Mouse (Mus musculus): ENCODE results near the gene Fbxo48. TPM values are rescaled to one million over a fixed set of nuclear protein-coding genes. Genes with fewer than 3 reads are reported as not detected.

Gene Fbxo48
- 1.2 and 1.6 TPM in 2 replicates for polyA plus RNA-seq (2015; fragmentation: Nextera tagmentation; extraction: Ambion mirVana)

DNA sequence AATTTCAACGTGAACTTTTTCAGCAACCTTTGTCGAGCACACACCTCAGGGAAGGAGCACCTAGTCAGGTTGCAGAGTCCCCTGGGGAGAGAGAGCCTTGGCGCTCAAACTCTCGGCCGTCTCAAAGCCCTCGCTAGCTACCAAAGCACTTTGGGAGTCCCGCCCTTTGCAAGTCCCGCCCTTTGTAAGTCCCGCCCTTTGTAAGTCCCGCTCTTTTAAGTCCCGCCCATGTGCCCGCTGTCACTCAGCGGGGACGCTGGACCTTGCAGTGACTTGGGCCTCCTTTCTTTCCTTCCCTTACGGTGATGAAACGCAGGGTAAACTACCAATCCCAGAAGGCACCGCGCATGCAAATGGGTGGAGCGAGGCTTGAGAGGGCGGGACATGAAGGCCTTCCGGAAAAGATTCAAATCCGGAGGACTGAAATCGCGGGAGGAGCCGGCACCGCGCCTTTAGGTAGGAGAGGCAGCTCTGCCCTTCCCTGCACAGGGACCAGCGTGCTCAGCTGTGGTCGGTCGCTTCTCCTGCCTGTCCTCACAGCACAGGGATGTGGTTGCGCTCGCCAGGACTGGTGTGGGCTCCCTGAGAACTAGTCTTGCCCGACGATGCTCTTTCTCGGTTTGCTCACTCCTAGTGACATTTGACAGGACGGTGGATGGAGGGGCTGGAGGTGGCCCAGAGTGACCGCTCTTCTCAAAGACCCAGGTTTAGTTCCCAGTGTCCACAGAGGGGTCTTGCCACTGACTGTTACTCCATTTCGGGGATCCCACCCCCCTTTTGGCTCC, at the start of gene Fbxo48:
TSS of gene Fbxo48 (plus strand) at position 400 of the 785 bp plus-strand sequence.
- H3K27ac ChIP-seq (ENCODE audit: low read length) = peak within 1 kb of the TSS; percentile 77
- under 1% methylated on average over 38 of the region's 38 CpGs for WGBS
- ATAC-seq (ENCODE audit: insufficient read depth, low FRiP score) = peak; percentile 100

DNA sequence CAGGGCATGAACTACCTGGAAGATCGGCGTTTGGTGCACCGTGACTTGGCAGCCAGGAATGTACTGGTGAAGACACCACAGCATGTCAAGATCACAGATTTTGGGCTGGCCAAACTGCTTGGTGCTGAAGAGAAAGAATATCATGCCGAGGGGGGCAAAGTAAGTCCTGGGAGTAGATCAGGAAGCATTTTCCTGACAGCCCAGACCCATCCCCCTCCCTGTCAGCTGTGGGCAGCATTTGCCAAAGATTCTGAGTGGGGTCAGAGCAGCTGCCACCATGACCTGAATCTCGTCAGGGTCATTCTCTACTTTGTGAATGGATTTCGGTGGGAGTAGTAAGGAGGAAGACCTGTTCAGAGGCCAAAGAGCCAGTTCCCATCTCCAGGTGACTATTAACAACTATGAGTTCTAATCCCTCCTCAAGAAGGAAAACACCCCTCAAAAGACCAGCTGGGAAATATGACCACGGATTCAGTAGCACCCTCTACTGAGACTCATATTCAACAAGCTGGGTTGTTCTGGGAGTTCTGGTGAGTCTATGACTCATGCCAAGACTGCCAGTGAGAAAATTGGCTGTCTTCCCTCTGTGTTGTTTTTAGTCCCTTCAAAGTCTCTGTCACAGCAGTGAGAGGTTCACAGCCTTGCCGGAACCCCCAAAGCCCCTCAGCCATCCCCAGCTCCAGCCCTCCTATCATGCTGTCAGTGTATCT, 46.7 kb upstream of the Fbxo48 start:
- H3K9ac ChIP-seq (ENCODE audit: low read length) = no peak overlapping the region
- ATAC-seq (ENCODE audit: insufficient read depth, low FRiP score) = no peak
- no peak overlapping the region for H3K27ac ChIP-seq (ENCODE audit: low read length)
- H3K4me1 ChIP-seq (ENCODE audit: control insufficient read depth, insufficient read depth, low read length) = no peaks in the 10 kb centered on the region
- no peaks in the 10 kb centered on the region for H3K27me3 ChIP-seq (ENCODE audit: control insufficient read depth, insufficient read depth, low read length)
- WGBS = 75% methylated on average over 8 of the region's 8 CpGs
- H3K9me3 ChIP-seq (replicated peaks; ENCODE audit: control insufficient read depth, low read length) = no peaks in the 10 kb centered on the region
- H3K36me3 ChIP-seq (ENCODE audit: control insufficient read depth, insufficient read depth, low read length) = peaks cover 15% of the 10 kb centered on the region
- no peak overlapping the region for H3K4me3 ChIP-seq (replicated peaks; ENCODE audit: low read length)
- H3K4me2 ChIP-seq (ENCODE audit: low read depth, low read length) = no peak overlapping the region

More for the DNA sequence above, at the start of gene Fbxo48:
- no peaks in the 10 kb centered on the region for H3K27me3 ChIP-seq (ENCODE audit: control insufficient read depth, insufficient read depth, low read length)
- H3K36me3 ChIP-seq (ENCODE audit: control insufficient read depth, insufficient read depth, low read length) = no peaks in the 10 kb centered on the region
- no peaks in the 10 kb centered on the region for H3K9me3 ChIP-seq (replicated peaks; ENCODE audit: control insufficient read depth, low read length)
- H3K4me3 ChIP-seq (replicated peaks; ENCODE audit: low read length) = peak within 1 kb of the TSS; percentile 85
- peak within 1 kb of the TSS; percentile 90 for H3K4me2 ChIP-seq (ENCODE audit: low read depth, low read length)
- peaks cover 15% of the 10 kb centered on the region; the same call in 1 of the 2 replicates for H3K4me1 ChIP-seq (ENCODE audit: control insufficient read depth, insufficient read depth, low read length)
- peak within 1 kb of the TSS; percentile 84 for H3K9ac ChIP-seq (ENCODE audit: low read length)

DNA sequence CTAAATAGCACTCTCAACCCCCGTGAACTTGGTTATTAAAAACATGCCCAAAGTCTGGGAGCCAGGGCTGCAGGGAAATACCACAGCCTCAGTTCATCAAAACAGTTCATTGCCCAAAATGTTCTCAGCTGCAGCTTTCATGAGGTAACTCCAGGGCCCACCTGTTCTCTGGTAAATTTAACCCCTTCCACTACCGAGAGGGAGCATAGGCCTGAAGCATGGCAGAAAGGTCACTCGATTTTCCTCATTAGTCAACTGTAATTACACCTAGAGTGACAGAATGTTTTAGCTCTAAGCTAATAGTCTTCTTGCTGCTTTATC, 46.2 kb upstream of the Fbxo48 start:
- WGBS = 46% methylated on average over 3 of the region's 3 CpGs
- Histone ChIP-seq H3K4me2 (ENCODE audit: low read depth, low read length) (no peak overlapping the region), H3K4me1 (ENCODE audit: control insufficient read depth, insufficient read depth, low read length) (no peaks in the 10 kb centered on the region), H3K36me3 (ENCODE audit: control insufficient read depth, insufficient read depth, low read length) (peaks cover 15% of the 10 kb centered on the region), H3K27ac (ENCODE audit: low read length) (no peak overlapping the region), H3K4me3 (replicated peaks; ENCODE audit: low read length) (no peak overlapping the region), H3K27me3 (ENCODE audit: control insufficient read depth, insufficient read depth, low read length) (no peaks in the 10 kb centered on the region), H3K9me3 (replicated peaks; ENCODE audit: control insufficient read depth, low read length) (no peaks in the 10 kb centered on the region), H3K9ac (ENCODE audit: low read length) (no peak overlapping the region)
- no peak for ATAC-seq (ENCODE audit: insufficient read depth, low FRiP score)

DNA sequence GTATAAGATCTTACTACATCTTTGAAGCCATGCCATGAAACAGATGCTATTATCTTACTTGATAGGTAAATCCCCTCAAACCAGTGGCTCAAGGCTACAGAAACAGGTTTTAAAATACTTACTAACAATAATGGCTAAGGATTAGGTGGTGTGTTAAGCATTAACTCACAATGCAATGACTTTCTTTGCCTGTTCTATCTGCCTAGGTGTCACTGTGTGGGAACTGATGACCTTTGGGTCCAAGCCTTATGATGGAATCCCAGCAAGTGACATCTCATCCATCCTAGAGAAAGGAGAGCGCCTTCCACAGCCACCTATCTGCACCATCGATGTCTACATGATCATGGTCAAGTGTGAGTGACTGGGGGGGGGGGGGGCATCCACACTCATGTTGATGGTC, 44.6 kb upstream of the Fbxo48 start:
- WGBS = 94% methylated on average over 2 of the region's 2 CpGs

DNA sequence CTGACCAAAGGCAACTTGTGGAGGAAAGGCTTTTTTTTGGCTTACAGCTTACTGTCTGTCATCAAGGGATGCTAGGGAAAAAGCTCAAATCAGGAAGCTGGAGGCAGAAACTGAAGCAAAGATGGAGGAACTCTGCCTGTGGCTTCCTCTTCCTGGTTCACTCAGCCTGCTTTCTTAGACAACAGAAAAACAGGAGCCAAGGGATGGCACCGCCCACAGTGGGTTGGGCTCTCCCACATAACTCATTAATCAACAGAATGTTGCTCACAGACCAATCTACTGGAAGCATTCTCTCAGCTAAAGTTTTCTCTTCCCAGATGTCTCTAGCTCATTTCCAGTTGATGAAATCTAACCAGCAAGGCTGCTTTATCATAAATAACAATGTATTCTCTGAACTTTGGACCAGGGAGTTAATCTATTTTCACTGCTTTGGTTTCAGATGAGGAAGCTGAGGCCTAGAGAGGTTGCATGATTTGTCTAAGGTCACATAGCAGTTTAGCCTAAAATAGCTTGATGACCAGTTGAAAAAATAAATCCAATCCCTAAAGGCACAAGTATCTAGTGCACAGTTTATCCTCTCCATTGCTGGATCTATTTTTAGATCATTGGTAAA, 43.6 kb upstream of the Fbxo48 start:
- no peak overlapping the region for H3K9ac ChIP-seq (ENCODE audit: low read length)
- 91% methylated on average over 1 of the region's 1 CpGs for WGBS
- no peak for ATAC-seq (ENCODE audit: insufficient read depth, low FRiP score)
- H3K4me1 ChIP-seq (ENCODE audit: control insufficient read depth, insufficient read depth, low read length) = no peaks in the 10 kb centered on the region
- H3K27ac ChIP-seq (ENCODE audit: low read length) = no peak overlapping the region
- peaks cover 33% of the 10 kb centered on the region for H3K36me3 ChIP-seq (ENCODE audit: control insufficient read depth, insufficient read depth, low read length)
- no peak overlapping the region for H3K4me3 ChIP-seq (replicated peaks; ENCODE audit: low read length)
- H3K27me3 ChIP-seq (ENCODE audit: control insufficient read depth, insufficient read depth, low read length) = no peaks in the 10 kb centered on the region
- H3K4me2 ChIP-seq (ENCODE audit: low read depth, low read length) = no peak overlapping the region
- H3K9me3 ChIP-seq (replicated peaks; ENCODE audit: control insufficient read depth, low read length) = no peaks in the 10 kb centered on the region

More for the DNA sequence above, 44.6 kb upstream of the Fbxo48 start:
- no peak overlapping the region for H3K4me2 ChIP-seq (ENCODE audit: low read depth, low read length)
- H3K9ac ChIP-seq (ENCODE audit: low read length) = no peak overlapping the region
- H3K36me3 ChIP-seq (ENCODE audit: control insufficient read depth, insufficient read depth, low read length) = peaks cover 28% of the 10 kb centered on the region
- H3K27ac ChIP-seq (ENCODE audit: low read length) = no peak overlapping the region
- H3K27me3 ChIP-seq (ENCODE audit: control insufficient read depth, insufficient read depth, low read length) = no peaks in the 10 kb centered on the region
- H3K9me3 ChIP-seq (replicated peaks; ENCODE audit: control insufficient read depth, low read length) = no peaks in the 10 kb centered on the region
- no peaks in the 10 kb centered on the region for H3K4me1 ChIP-seq (ENCODE audit: control insufficient read depth, insufficient read depth, low read length)
- H3K4me3 ChIP-seq (replicated peaks; ENCODE audit: low read length) = no peak overlapping the region
- ATAC-seq (ENCODE audit: insufficient read depth, low FRiP score) = no peak

DNA sequence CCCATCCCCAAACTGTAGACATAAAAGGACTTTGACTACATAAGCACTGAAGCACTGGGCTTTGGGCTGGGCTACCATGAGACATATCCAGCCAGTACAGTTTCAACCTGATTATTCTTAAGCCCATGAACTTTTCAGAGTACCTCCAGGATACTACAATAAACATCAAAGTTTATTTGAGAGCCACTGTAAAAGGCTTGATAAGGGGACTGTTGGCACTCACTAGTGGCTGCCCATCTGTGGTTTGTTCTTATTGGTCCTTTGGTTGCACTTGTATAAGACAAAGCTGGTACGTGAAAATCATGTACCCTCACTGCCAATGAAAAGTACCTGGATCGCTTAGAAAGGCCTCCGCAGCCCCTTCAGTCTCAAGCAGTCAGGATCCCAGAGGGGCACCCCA, 36.4 kb upstream of the Fbxo48 start:
- peaks cover 3% of the 10 kb centered on the region; the same call in 1 of the 2 replicates for H3K4me1 ChIP-seq (ENCODE audit: control insufficient read depth, insufficient read depth, low read length)
- no peak overlapping the region for H3K4me2 ChIP-seq (ENCODE audit: low read depth, low read length)
- no peak overlapping the region for H3K4me3 ChIP-seq (replicated peaks; ENCODE audit: low read length)
- no peak overlapping the region for H3K27ac ChIP-seq (ENCODE audit: low read length)
- no peaks in the 10 kb centered on the region for H3K9me3 ChIP-seq (replicated peaks; ENCODE audit: control insufficient read depth, low read length)
- no peak for ATAC-seq (ENCODE audit: insufficient read depth, low FRiP score)
- no peaks in the 10 kb centered on the region for H3K27me3 ChIP-seq (ENCODE audit: control insufficient read depth, insufficient read depth, low read length)
- no peak overlapping the region for H3K9ac ChIP-seq (ENCODE audit: low read length)
- 73% methylated on average over 3 of the region's 3 CpGs for WGBS
- H3K36me3 ChIP-seq (ENCODE audit: control insufficient read depth, insufficient read depth, low read length) = peaks cover 18% of the 10 kb centered on the region; the same call in 1 of the 2 replicates

DNA sequence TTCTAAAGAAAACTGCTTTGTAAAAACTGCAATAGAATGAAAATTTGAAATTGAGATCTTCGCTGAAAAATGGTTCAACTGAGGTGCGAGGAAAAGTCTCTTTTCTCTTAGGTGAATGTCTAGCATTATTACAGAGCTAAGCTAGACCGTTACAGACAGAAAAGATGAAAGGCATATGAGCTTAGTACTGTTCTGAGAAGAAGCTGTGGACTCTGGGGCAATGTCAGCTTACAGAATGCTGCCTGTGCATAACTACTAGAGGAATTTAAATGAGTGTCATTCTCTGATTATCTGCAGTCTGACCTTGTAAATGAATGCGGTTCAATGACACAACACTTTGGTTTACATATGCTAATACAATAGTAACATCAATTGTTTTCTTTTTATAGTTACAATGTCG, 35.3 kb upstream of the Fbxo48 start:
- ATAC-seq (ENCODE audit: insufficient read depth, low FRiP score) = no peak
- Histone ChIP-seq H3K9ac (ENCODE audit: low read length) (no peak overlapping the region), H3K4me2 (ENCODE audit: low read depth, low read length) (no peak overlapping the region), H3K36me3 (ENCODE audit: control insufficient read depth, insufficient read depth, low read length) (peaks cover 11% of the 10 kb centered on the region; the same call in 1 of the 2 replicates), H3K9me3 (replicated peaks; ENCODE audit: control insufficient read depth, low read length) (no peaks in the 10 kb centered on the region), H3K27ac (ENCODE audit: low read length) (no peak overlapping the region), H3K27me3 (ENCODE audit: control insufficient read depth, insufficient read depth, low read length) (no peaks in the 10 kb centered on the region), H3K4me1 (ENCODE audit: control insufficient read depth, insufficient read depth, low read length) (peaks cover 3% of the 10 kb centered on the region; the same call in 1 of the 2 replicates), H3K4me3 (replicated peaks; ENCODE audit: low read length) (no peak overlapping the region)
- 74% methylated on average over 5 of the region's 5 CpGs for WGBS

DNA sequence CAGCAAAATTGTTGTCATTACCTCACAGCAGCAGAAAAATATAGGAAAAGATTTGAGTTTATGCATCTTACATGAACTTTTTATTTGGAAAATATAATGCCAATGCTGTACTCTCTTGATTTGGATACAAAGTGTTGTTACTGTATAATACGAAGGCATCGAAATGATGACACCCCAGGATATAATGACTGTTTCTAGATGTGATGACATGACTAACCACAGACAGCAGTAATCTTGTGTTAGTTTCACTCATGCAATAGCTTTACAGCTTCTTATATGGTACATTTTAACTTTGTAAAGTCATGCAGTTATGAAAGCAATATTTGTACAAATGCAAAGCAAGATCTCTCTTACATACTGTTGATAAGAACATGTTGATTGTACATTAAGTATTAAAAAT, 33.7 kb upstream of the Fbxo48 start:
- Histone ChIP-seq H3K4me1 (ENCODE audit: control insufficient read depth, insufficient read depth, low read length) (peaks cover 3% of the 10 kb centered on the region; the same call in 1 of the 2 replicates), H3K4me2 (ENCODE audit: low read depth, low read length) (no peak overlapping the region), H3K4me3 (replicated peaks; ENCODE audit: low read length) (no peak overlapping the region), H3K9ac (ENCODE audit: low read length) (no peak overlapping the region), H3K27ac (ENCODE audit: low read length) (no peak overlapping the region), H3K9me3 (replicated peaks; ENCODE audit: control insufficient read depth, low read length) (no peaks in the 10 kb centered on the region), H3K27me3 (ENCODE audit: control insufficient read depth, insufficient read depth, low read length) (no peaks in the 10 kb centered on the region), H3K36me3 (ENCODE audit: control insufficient read depth, insufficient read depth, low read length) (no peaks in the 10 kb centered on the region)
- ATAC-seq (ENCODE audit: insufficient read depth, low FRiP score) = no peak
- WGBS = 91% methylated on average over 2 of the region's 2 CpGs

DNA sequence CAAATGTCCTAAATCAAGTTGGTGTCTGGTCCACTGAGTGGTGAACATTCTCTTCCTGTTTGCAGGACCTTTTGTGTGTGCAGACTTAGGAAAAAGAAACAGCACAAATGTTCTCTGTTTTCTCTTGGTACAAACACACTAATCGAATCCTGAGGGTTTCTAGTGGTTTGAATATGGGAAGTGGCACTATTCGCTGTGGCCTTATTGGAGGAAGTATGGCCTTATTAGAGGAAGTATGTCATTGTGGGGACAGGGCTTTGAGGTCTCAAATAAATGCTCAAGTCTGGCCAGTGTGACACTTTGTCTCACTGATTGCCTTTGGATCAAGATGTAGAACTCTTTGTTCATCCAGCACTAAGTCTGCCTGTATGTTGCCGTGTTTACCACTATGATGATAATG, 19.0 kb upstream of the Fbxo48 start:
- Histone ChIP-seq H3K4me1 (ENCODE audit: control insufficient read depth, insufficient read depth, low read length) (no peaks in the 10 kb centered on the region), H3K36me3 (ENCODE audit: control insufficient read depth, insufficient read depth, low read length) (no peaks in the 10 kb centered on the region), H3K27ac (ENCODE audit: low read length) (no peak overlapping the region), H3K9ac (ENCODE audit: low read length) (no peak overlapping the region), H3K4me3 (replicated peaks; ENCODE audit: low read length) (no peak overlapping the region), H3K4me2 (ENCODE audit: low read depth, low read length) (no peak overlapping the region), H3K9me3 (replicated peaks; ENCODE audit: control insufficient read depth, low read length) (no peaks in the 10 kb centered on the region), H3K27me3 (ENCODE audit: control insufficient read depth, insufficient read depth, low read length) (no peaks in the 10 kb centered on the region)
- 93% methylated on average over 3 of the region's 3 CpGs for WGBS
- ATAC-seq (ENCODE audit: insufficient read depth, low FRiP score) = no peak
